ENCODE assay signal across 7 mouse cellular contexts in the genomic region with DNA sequence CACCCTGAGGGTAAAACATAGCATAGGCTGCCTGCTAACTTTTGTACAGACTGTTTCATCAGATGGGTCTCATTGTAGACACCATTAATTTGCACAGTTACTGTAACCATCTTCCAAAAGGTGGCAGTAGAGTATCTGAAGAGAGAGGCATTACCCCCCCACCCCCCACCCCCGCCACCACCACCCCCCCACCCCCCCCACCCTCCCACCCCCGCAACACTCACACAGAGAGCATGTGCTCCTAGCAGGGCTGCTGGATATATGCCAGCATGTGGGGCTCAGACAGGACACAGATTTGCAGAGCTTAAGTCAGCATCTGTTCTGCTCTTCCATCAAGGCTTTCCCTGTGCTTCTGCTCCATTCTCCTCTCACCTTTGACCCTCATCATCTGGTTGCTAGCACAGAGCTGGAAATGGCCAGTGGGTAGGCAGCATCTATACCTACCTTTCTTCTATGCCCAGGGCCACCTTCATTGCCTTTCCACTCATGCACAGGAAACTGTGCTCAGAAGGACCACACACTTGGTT. TPM values are rescaled to one million over a fixed set of nuclear protein-coding genes. Genes with fewer than 3 reads are reported as not detected.
DNase-seq lines count a peak whose midpoint lies in the region; ATAC-seq lines count a peak whose summit lies in the region.

No protein-coding gene starts in this region.

- H3K4me3 ChIP-seq in limb, embryonic 12.5 days (replicated peaks) = no peak overlapping the region
- H3K4me3 ChIP-seq in limb, embryonic 10.5 days = no peak overlapping the region
- no peak overlapping the region for H3K4me3 ChIP-seq in embryonic facial prominence, embryonic 11.5 days (ENCODE audit: low read depth, low read length)
- no peak overlapping the region for H3K4me3 ChIP-seq in hindbrain, embryonic 16.5 days (ENCODE audit: low read length)

- no peak overlapping the region for H3K4me2 ChIP-seq in limb, embryonic 12.5 days
- H3K4me2 ChIP-seq in embryonic facial prominence, embryonic 11.5 days (ENCODE audit: low read depth, low read length) = no peak overlapping the region
- H3K4me2 ChIP-seq in hindbrain, embryonic 16.5 days (ENCODE audit: low read length) = no peak overlapping the region

- WGBS in limb, embryonic 12.5 days = 18% methylated on average over 2 of the region's 2 CpGs
- WGBS in limb, embryonic 10.5 days = 0% methylated on average over 2 of the region's 2 CpGs
- 0% methylated on average over 1 of the region's 2 CpGs for WGBS in embryonic facial prominence, embryonic 11.5 days
- no CpG with 5 or more reads among the region's 2 CpGs for WGBS in hindbrain, embryonic 16.5 days

- H3K9ac ChIP-seq in limb, embryonic 12.5 days (replicated peaks) = no peak overlapping the region
- no peak overlapping the region for H3K9ac ChIP-seq in embryonic facial prominence, embryonic 11.5 days (replicated peaks; ENCODE audit: low read length)
- H3K9ac ChIP-seq in hindbrain, embryonic 16.5 days (ENCODE audit: low read depth, low read length) = 0 out of 2 replicates have a peak overlapping the region, but pooled peaks have one; percentile 31

- no peak for DNase-seq in limb, embryonic 10.5 days (ENCODE audit: low spot score)
- peak; percentile 37 for DNase-seq in brain, embryonic 18.5 days (ENCODE audit: low read depth, low spot score)
- DNase-seq in embryonic facial prominence, embryonic 11.5 days (ENCODE audit: low spot score) = peak; percentile 50
- DNase-seq in lung, postnatal 4 days = peak; percentile 58 to 70

- peaks cover 23% of the 10 kb centered on the region; the same call in 1 of the 2 replicates for H3K4me1 ChIP-seq in limb, embryonic 12.5 days (replicated peaks)
- H3K4me1 ChIP-seq in limb, embryonic 10.5 days = peaks cover 6% of the 10 kb centered on the region
- no peaks in the 10 kb centered on the region for H3K4me1 ChIP-seq in embryonic facial prominence, embryonic 11.5 days (ENCODE audit: control insufficient read depth, insufficient read depth, low read length)
- peaks cover 4% of the 10 kb centered on the region; the same call in 1 of the 2 replicates for H3K4me1 ChIP-seq in hindbrain, embryonic 16.5 days (ENCODE audit: control insufficient read depth, insufficient read depth, low read depth, low read length)

- peaks cover 4% of the 10 kb centered on the region; the same call in 1 of the 2 replicates for H3K9me3 ChIP-seq in limb, embryonic 12.5 days
- H3K9me3 ChIP-seq in limb, embryonic 10.5 days (replicated peaks) = no peaks in the 10 kb centered on the region
- H3K9me3 ChIP-seq in embryonic facial prominence, embryonic 11.5 days (replicated peaks; ENCODE audit: control insufficient read depth, low read length) = no peaks in the 10 kb centered on the region
- H3K9me3 ChIP-seq in hindbrain, embryonic 16.5 days (ENCODE audit: control insufficient read depth, low read length) = no peaks in the 10 kb centered on the region

- ATAC-seq in limb, embryonic 12.5 days (ENCODE audit: insufficient number of reproducible peaks, insufficient read depth, low FRiP score, low TSS enrichment, low read depth) = peak; percentile 65
- peak; percentile 81 for ATAC-seq in embryonic facial prominence, embryonic 11.5 days (replicated peaks; ENCODE audit: insufficient number of reproducible peaks, low FRiP score, low TSS enrichment, low read depth)
- peak; percentile 64 for ATAC-seq in hindbrain, embryonic 16.5 days
- ATAC-seq in erythroid progenitor cell, adult 5-6 weeks (replicated peaks; ENCODE audit: low FRiP score, poor library complexity, severe bottlenecking) = no peak

- H3K27me3 ChIP-seq in limb, embryonic 12.5 days = no peaks in the 10 kb centered on the region
- H3K27me3 ChIP-seq in limb, embryonic 10.5 days (ENCODE audit: low read depth, poor library complexity, severe bottlenecking) = no peaks in the 10 kb centered on the region
- no peaks in the 10 kb centered on the region for H3K27me3 ChIP-seq in embryonic facial prominence, embryonic 11.5 days (ENCODE audit: control insufficient read depth, insufficient read depth, low read length)
- no peaks in the 10 kb centered on the region for H3K27me3 ChIP-seq in hindbrain, embryonic 16.5 days (replicated peaks; ENCODE audit: control insufficient read depth, insufficient read depth, low read length)

- peaks cover 6% of the 10 kb centered on the region for H3K36me3 ChIP-seq in limb, embryonic 12.5 days
- peaks cover 13% of the 10 kb centered on the region for H3K36me3 ChIP-seq in limb, embryonic 10.5 days
- no peaks in the 10 kb centered on the region for H3K36me3 ChIP-seq in embryonic facial prominence, embryonic 11.5 days (replicated peaks; ENCODE audit: control insufficient read depth, insufficient read depth, low read depth, low read length)
- no peaks in the 10 kb centered on the region for H3K36me3 ChIP-seq in hindbrain, embryonic 16.5 days (ENCODE audit: control insufficient read depth, insufficient read depth, low read length)

- peak overlapping the region; percentile 62 for H3K27ac ChIP-seq in limb, embryonic 12.5 days
- H3K27ac ChIP-seq in limb, embryonic 10.5 days = no peak overlapping the region
- 0 out of 2 replicates have a peak overlapping the region, but pooled peaks have one; percentile 3 for H3K27ac ChIP-seq in embryonic facial prominence, embryonic 11.5 days (replicated peaks; ENCODE audit: low read depth, low read length)
- H3K27ac ChIP-seq in hindbrain, embryonic 16.5 days (ENCODE audit: low read depth, low read length) = peak overlapping the region; percentile 59; the same call in 1 of the 2 replicates

RNA-seq across cellular contexts. Expression of a gene that starts 8.7 kb away (rescaled TPM):
- polyA plus RNA-seq in limb, embryonic 12.5 days (2016; fragmentation: Nextera tagmentation; extraction: Ambion mirVana) = 40.7 and 48.4 TPM in 2 replicates
- 27.6 and 30.0 TPM in 2 replicates for polyA plus RNA-seq in limb, embryonic 10.5 days (2016; fragmentation: Nextera tagmentation; extraction: Ambion mirVana)
- polyA plus RNA-seq in embryonic facial prominence, embryonic 11.5 days (2014; fragmentation: Nextera tagmentation; extraction: Ambion mirVana) = 41.5 and 48.2 TPM in 2 replicates
- polyA plus RNA-seq in hindbrain, embryonic 16.5 days (2015; fragmentation: Nextera tagmentation; extraction: Ambion mirVana) = 34.6 and 36.5 TPM in 2 replicates
- total RNA-seq in erythroid progenitor cell, adult 5-6 weeks (2015; ENCODE audit: low replicate concordance) = 35.2 and 40.4 TPM in 2 replicates
- total RNA-seq in erythroid progenitor cell, adult 5-6 weeks (2017; ENCODE audit: low replicate concordance) = 22.4 and 24.8 TPM in 2 replicates

RNA-seq across cellular contexts. Expression of a gene that starts 17.7 kb away (rescaled TPM):
- 78.0 and 79.5 TPM in 2 replicates for polyA plus RNA-seq in limb, embryonic 12.5 days (2016; fragmentation: Nextera tagmentation; extraction: Ambion mirVana)
- 68.4 and 73.9 TPM in 2 replicates for polyA plus RNA-seq in limb, embryonic 10.5 days (2016; fragmentation: Nextera tagmentation; extraction: Ambion mirVana)
- polyA plus RNA-seq in embryonic facial prominence, embryonic 11.5 days (2014; fragmentation: Nextera tagmentation; extraction: Ambion mirVana) = 82.3 and 88.9 TPM in 2 replicates
- polyA plus RNA-seq in hindbrain, embryonic 16.5 days (2015; fragmentation: Nextera tagmentation; extraction: Ambion mirVana) = 62.2 and 65.8 TPM in 2 replicates
- total RNA-seq in erythroid progenitor cell, adult 5-6 weeks (2015; ENCODE audit: low replicate concordance) = 42.2 and 76.3 TPM in 2 replicates
- 49.9 and 76.2 TPM in 2 replicates for total RNA-seq in erythroid progenitor cell, adult 5-6 weeks (2017; ENCODE audit: low replicate concordance)

RNA-seq across cellular contexts. Expression of a gene that starts 49.1 kb away (rescaled TPM):
- 44.2 and 46.5 TPM in 2 replicates for polyA plus RNA-seq in limb, embryonic 12.5 days (2016; fragmentation: Nextera tagmentation; extraction: Ambion mirVana)
- 49.2 and 51.6 TPM in 2 replicates for polyA plus RNA-seq in limb, embryonic 10.5 days (2016; fragmentation: Nextera tagmentation; extraction: Ambion mirVana)
- polyA plus RNA-seq in embryonic facial prominence, embryonic 11.5 days (2014; fragmentation: Nextera tagmentation; extraction: Ambion mirVana) = 27.1 and 29.9 TPM in 2 replicates
- 42.6 and 50.0 TPM in 2 replicates for polyA plus RNA-seq in hindbrain, embryonic 16.5 days (2015; fragmentation: Nextera tagmentation; extraction: Ambion mirVana)
- 29.9 and 34.0 TPM in 2 replicates for total RNA-seq in erythroid progenitor cell, adult 5-6 weeks (2015; ENCODE audit: low replicate concordance)
- 45.9 and 69.8 TPM in 2 replicates for total RNA-seq in erythroid progenitor cell, adult 5-6 weeks (2017; ENCODE audit: low replicate concordance)
